Mouse (Mus musculus): ENCODE measurements at regions not wholly inside any gene's neighbourhood (a gene's known extent, or its start where the extent isn't known, plus 50 kb on each side); places are given as distances from the start of the nearest gene placed in this dataset.

- no peak for DNase-seq
Measured at GRCm38 (mm10) chr16:95929700-95930435, 60.9 kb downstream of the Psmg1 start.

DNA sequence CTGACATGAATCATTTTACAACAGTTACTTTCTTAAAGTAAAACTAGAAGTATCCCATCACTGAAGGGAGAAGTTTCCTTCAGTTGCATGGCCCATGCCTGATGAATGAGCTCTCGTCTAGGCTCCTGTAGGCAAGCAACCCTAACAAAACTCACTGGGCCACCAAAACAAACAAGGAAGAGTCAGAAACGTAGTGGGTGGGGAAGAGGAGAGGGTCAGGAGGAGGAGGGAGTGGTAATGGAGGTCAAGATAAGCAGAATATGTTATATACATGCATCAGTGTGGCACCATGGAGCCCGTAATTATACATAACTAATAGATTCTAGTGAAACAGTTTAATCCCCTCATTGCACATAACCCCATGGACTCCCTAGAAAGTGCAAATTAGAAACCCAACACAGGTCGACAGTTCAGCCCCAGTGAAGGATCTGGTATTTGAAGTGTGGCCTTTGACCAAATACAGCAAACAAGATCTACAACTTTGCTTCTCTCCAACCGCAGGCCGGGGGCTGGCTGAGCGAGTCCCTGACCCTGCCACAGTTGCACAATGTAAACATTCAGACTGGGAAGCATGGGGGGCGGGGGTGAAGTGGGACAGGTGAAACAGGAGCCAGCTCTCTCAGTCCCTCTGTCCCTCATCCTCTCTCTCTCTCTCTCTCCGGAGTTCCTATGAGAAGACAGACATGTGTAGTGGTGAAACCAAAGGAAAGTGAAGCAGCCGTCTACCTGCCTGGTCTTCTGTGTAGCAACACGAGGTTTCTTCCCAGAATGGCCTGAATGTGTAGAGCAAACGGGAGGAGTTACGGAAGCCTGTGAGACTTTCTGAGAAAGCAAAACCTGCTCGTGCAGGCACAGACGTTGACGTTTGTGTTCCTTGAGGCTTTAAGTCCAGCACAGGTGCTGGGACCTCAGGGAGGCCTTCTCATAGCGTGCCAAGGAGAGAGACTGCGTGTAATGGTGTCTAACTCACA lies 62.2 kb downstream of the Psmg1 start:
- DNase-seq: no peak

- DNase-seq: no peak
Measured at GRCm38 (mm10) chr16:95926558-95926957, 64.2 kb downstream of the Psmg1 start.

- no peak for DNase-seq
Measured at GRCm38 (mm10) chr16:95924716-95925115, 66.0 kb downstream of the Psmg1 start.

DNA sequence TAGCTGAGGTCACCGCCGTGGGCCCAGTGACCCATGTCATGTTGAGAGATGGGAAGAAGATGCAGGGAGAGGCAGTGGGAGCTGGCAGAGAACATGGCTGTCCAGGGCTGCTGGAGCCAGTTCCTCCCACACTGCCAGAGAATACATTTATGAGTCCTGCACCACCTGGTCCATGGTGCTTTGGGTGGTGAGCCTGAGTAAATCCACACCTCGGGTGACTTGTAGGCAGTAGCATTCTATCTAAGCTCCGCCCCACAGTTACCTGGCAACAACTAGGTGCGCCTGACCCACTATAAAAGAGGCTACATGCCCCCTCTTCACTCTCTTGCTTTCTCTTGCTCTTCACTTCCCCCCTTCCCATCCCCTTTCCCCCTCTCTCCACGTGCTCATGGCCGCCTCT lies 66.8 kb downstream of the Psmg1 start:
- no peak for DNase-seq

GRCm38 (mm10) chr16:95922369-95922934 lies 68.3 kb downstream of the Psmg1 start:
- no peak for DNase-seq

DNA sequence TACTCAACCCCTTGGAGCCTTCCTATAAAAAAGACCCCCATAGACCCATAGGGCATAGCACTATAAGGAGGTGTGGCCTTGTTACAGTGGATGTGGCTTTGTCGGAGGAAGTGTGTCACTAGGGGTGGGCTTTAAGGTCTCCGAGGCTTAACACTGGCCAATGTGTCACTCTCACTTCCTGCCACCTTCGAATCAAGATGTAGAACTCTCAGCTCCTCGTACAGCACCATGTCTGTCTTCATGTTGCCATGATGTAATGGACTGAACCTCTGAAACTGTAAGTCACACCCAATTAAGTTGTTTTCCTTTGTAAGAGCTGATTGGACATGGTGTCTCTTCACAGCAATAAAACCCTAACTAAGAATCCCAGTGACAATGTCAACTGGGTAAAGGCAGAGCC lies 69.6 kb downstream of the Psmg1 start:
- DNase-seq: no peak

DNA sequence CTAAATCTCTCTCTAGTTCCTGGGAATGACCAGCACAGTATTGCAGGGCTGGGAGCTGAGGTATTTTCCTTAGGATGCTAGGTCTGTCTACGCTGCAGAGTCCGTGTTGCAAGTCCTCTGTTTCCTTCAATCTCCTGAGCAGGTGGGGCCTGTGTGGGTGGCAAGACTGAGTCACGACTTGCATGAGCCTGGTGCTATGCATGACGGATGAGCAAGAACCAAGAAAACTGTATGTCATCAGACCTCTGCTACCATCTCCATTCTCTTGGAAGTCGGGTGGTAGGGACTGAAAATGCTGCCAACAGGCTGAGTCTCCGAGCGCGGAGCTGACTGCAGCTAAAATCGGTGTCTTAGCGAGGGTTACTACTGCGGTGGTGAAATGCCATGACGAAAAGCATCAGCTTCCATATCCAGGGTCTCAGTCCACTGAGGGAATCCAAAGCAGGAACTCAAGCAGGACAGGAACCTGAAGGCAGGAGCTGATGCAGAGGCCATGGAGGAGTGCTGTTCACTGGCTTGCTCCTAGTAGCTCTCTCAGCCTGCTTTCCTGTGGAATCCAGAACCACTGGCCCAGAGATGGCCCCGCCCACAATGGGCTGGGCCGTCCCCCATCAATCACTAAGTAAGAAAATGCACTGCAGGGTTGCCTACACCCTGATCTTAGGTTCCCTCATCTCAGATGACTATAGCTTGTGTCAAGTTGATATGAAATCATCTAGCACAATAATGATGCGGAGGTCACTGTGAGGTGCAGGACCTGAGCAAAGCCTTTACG lies 71.9 kb downstream of the Psmg1 start:
- no peak for DNase-seq

GRCm38 (mm10) chr16:95917635-95918407 lies 72.9 kb downstream of the Psmg1 start:
- no peak for DNase-seq

DNA sequence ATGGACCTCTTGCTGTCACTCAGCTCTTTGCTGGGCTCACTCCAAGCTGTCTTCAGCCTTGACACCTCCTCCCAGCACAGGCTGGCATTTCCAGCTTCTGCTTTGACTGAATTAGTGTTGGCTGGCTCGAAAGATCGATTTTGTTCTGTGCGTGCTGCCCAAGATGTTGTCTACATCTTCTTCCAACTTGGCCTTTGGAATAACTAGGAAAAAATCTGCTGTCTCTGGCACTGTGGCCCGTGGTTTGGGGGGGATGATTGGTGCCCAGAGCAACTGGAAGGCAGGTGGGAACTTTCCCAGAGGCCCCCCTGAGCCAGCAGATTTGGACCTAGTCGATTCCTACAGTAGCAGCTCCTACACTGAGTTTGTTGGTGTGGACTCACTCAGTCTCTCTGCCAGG lies 76.9 kb downstream of the Psmg1 start:
- DNase-seq: no peak

- no peak for DNase-seq
Measured at GRCm38 (mm10) chr16:95904531-95905165, 86.1 kb downstream of the Psmg1 start.

GRCm38 (mm10) chr16:95903383-95903913 lies 87.3 kb downstream of the Psmg1 start:
- DNase-seq: no peak

DNA sequence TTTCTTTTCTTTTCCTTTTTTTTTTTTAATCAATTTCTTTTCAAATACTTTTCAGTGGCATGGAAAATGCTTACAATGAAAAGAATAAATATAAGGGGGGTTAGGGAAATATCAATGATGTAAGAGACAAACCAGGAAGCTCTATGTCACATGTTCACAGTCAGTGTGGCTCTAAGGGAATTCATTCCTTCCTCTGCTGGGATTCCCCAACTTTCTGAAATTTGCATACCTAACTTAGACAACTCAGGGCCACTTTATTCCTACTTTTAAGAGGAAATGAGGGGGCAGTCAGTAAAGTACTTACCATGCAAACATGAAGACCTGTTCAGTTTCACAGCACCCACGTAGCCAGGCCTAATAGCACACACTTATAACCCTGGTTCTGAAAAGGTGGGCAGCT lies 88.6 kb downstream of the Psmg1 start:
- DNase-seq: peak in 1 of 2 experiments; percentile 18

GRCm38 (mm10) chr16:95901388-95901787 lies 89.4 kb downstream of the Psmg1 start:
- DNase-seq: no peak

DNA sequence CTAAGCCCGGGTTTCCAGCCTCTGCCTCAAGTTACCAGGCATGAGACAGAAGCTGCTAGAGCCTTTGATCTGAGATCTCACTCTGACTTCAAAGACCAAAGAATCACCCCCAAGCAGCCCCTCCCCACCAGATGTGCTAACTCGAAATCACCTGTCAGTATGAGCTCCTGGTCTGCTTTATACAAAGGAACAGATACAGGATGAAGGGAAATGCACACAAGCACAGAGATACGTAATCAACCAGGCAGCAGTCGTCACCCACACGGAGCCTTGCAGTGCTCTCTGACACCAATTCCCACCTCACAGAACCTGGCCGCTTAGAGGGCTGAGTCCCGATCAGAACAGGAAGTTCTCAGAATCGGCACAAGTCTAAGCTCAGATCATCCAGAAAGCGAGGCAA lies 90.6 kb downstream of the Psmg1 start:
- no peak for DNase-seq

DNA sequence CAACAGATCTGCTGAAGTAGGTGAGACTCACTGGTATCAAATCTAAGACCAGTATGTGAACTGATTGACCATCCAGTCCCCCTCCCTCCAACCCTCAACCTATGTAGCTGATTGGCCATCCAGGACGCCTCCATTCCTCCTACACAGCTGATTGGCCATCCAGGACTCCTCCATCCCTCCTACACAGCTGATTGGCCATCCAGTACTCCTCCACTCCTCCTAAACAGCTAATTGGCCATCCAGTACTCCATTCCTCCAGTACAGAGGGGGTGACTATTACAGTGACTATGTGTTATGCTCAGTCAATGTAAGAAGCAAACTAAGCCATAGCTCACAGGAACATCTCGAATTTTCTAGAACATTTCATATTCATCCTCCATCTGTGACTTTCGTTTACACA lies 91.1 kb downstream of the Psmg1 start:
- no peak for DNase-seq

- DNase-seq: peak in 1 of 2 experiments; percentile 5
Measured at GRCm38 (mm10) chr16:95897843-95898242, 92.9 kb downstream of the Psmg1 start.

DNA sequence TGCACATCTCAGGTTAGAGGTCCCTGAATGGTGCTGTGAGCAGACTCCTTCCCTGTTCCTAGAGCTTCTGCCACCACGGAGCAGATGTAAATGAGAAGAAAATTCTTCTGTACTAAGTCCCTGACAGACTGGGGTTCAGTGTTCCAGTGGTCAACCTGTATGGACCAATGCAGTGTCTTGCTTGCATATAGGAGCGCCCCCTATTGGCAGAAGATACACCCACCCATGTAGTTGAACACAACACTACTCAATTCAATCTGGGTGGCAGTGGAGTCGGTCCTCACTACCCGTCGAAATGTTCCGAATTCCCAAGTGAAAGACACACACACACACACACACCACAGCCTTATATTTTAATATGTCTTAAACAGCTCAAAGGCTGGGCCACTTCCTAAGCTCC lies 94.6 kb downstream of the Psmg1 start:
- DNase-seq: peak; percentile 10 to 25

- DNase-seq: no peak
Measured at GRCm38 (mm10) chr16:95893534-95894290, 97.0 kb downstream of the Psmg1 start.

- DNase-seq: no peak
Measured at GRCm38 (mm10) chr16:95892356-95892755, 98.4 kb downstream of the Psmg1 start.
